Mouse (Mus musculus): Measurements from ENCODE around the gene Evi2b. TPM values are rescaled to one million over a fixed set of nuclear protein-coding genes. Genes with fewer than 3 reads are reported as not detected.

The Evi2b gene
- polyA plus RNA-seq, 1 experiment = 56.7 TPM

DNA sequence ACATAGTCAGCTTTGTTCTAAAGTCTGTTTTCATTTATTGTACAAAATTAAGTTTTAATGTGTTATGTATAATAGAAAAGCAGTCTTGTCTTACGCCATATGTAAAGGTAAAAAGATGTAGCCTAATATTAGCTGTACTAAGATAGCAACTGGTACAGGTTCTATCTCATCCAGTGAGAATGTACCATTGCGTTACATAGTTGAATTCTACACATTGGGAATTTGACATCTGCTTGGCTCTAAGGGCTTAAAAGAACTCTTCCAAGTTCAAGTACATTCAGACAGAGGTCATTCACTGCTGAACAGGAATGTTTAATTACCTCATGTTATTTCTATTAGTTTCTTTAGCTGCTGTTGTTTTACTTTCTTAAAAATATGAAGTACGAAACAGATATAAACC lies 3.0 kb upstream of the Evi2b start:
- Histone ChIP-seq H3K4me1 (ENCODE audit: control insufficient read depth, insufficient read depth, insufficient read length) (peaks cover 9% of the 10 kb centered on the region; the same call in 1 of the 2 replicates), H3K27ac (ENCODE audit: insufficient read depth, low read length) (peak overlapping the region; percentile 86), H3K27me3 (ENCODE audit: control insufficient read depth, insufficient read depth, low read length) (no peaks in the 10 kb centered on the region), H3K4me3 (ENCODE audit: extremely low read depth, insufficient read depth, insufficient read length) (no peak overlapping the region), H3K36me3 (ENCODE audit: control insufficient read depth, insufficient read depth, low read length) (no peaks in the 10 kb centered on the region)
- no peak for DNase-seq (ENCODE audit: low read depth in 1 of 2, low spot score in 2 of 2)
- TF ChIP-seq POLR2A (IDR thresholded peaks at IDR 0.05; ENCODE audit: low read depth, low read length) (no peak), CTCF (IDR thresholded peaks at IDR 0.05; ENCODE audit: extremely low read depth, insufficient read depth, insufficient read length, insufficient replicate concordance) (no peak)
- 74% methylated on average over 3 of the region's 3 CpGs for WGBS

DNA sequence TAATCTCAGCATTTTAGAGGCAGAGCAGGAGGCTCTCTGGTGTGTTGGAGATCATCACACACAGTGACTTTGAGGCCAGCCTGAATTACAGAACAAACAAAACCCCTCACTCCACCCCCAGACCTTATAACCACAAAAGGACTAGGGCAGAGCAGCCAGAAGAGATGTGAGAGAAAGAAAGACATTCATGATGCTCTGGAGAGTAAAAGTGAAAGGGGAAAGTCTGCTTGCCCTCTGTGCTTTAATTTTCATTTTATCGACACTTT lies 681 bp upstream of the Evi2b start:
- peak overlapping the region; percentile 36; the same call in 1 of the 2 replicates for H3K4me3 ChIP-seq (ENCODE audit: extremely low read depth, insufficient read depth, insufficient read length)
- H3K27ac ChIP-seq (ENCODE audit: insufficient read depth, low read length) = peak overlapping the region; percentile 91
- TF ChIP-seq CTCF (IDR thresholded peaks at IDR 0.05; ENCODE audit: extremely low read depth, insufficient read depth, insufficient read length, insufficient replicate concordance) (no peak), POLR2A (IDR thresholded peaks at IDR 0.05; ENCODE audit: low read depth, low read length) (no peak)
- WGBS = 6% methylated on average over 1 of the region's 1 CpGs
- no peak for DNase-seq (ENCODE audit: low read depth in 1 of 2, low spot score in 2 of 2)
- H3K27me3 ChIP-seq (ENCODE audit: control insufficient read depth, insufficient read depth, low read length) = no peaks in the 10 kb centered on the region
- peaks cover 13% of the 10 kb centered on the region; the same call in 1 of the 2 replicates for H3K4me1 ChIP-seq (ENCODE audit: control insufficient read depth, insufficient read depth, insufficient read length)
- H3K36me3 ChIP-seq (ENCODE audit: control insufficient read depth, insufficient read depth, low read length) = peaks cover 1% of the 10 kb centered on the region

- Histone ChIP-seq H3K27me3 (ENCODE audit: control insufficient read depth, insufficient read depth, low read length) (no peaks in the 10 kb centered on the region), H3K27ac (ENCODE audit: insufficient read depth, low read length) (peak overlapping the region; percentile 53; the same call in 1 of the 2 replicates), H3K4me3 (ENCODE audit: extremely low read depth, insufficient read depth, insufficient read length) (peak overlapping the region; percentile 66)
Measured at GRCm38 (mm10) chr11:79522944-79523343, 618 bp downstream of the Evi2b start.

DNA sequence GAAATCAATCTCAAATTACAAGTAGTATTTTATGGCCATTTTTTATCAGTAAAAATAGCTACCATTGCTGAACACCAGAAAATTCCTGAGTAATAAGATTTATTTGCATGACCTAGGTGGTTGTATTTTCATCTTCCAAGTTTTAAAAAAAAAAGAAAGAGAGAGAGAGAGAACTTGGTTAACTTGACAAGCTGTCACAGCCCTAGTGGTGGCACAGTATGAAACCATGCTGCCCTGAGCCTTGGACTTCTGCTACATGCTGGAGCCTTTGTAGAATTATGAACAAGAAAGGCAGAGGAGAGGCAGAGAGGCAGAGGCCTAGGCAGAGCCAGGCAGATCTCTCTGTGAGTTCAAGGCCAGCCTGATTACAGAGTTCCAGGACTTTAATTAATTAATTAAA lies 1.6 kb downstream of the Evi2b start:
- DNase-seq (ENCODE audit: low read depth in 1 of 2, low spot score in 2 of 2) = peak in 1 of 2 experiments; percentile 23
- no peak for TF ChIP-seq POLR2A (IDR thresholded peaks at IDR 0.05; ENCODE audit: low read depth, low read length)
- no peak for TF ChIP-seq CTCF (IDR thresholded peaks at IDR 0.05; ENCODE audit: extremely low read depth, insufficient read depth, insufficient read length, insufficient replicate concordance)
- peak overlapping the region; percentile 77 for H3K27ac ChIP-seq (ENCODE audit: insufficient read depth, low read length)
- H3K36me3 ChIP-seq (ENCODE audit: control insufficient read depth, insufficient read depth, low read length) = peaks cover 1% of the 10 kb centered on the region
- H3K4me1 ChIP-seq (ENCODE audit: control insufficient read depth, insufficient read depth, insufficient read length) = peaks cover 6% of the 10 kb centered on the region; the same call in 1 of the 2 replicates
- no peaks in the 10 kb centered on the region for H3K27me3 ChIP-seq (ENCODE audit: control insufficient read depth, insufficient read depth, low read length)
- H3K4me3 ChIP-seq (ENCODE audit: extremely low read depth, insufficient read depth, insufficient read length) = peak overlapping the region; percentile 53

More at GRCm38 (mm10) chr11:79522944-79523343, 618 bp downstream of the Evi2b start:
- WGBS = 22% methylated on average over 1 of the region's 1 CpGs
- TF ChIP-seq CTCF (IDR thresholded peaks at IDR 0.05; ENCODE audit: extremely low read depth, insufficient read depth, insufficient read length, insufficient replicate concordance) = no peak
- no peak for TF ChIP-seq POLR2A (IDR thresholded peaks at IDR 0.05; ENCODE audit: low read depth, low read length)
- DNase-seq (ENCODE audit: low read depth in 1 of 2, low spot score in 2 of 2) = no peak
- H3K4me1 ChIP-seq (ENCODE audit: control insufficient read depth, insufficient read depth, insufficient read length) = peaks cover 13% of the 10 kb centered on the region; the same call in 1 of the 2 replicates
- H3K36me3 ChIP-seq (ENCODE audit: control insufficient read depth, insufficient read depth, low read length) = peaks cover 1% of the 10 kb centered on the region

- peaks cover 8% of the 10 kb centered on the region; the same call in 1 of the 2 replicates for H3K4me1 ChIP-seq (ENCODE audit: control insufficient read depth, insufficient read depth, insufficient read length)
- peak overlapping the region; percentile 66 for H3K27ac ChIP-seq (ENCODE audit: insufficient read depth, low read length)
- H3K27me3 ChIP-seq (ENCODE audit: control insufficient read depth, insufficient read depth, low read length) = no peaks in the 10 kb centered on the region
- peaks cover 7% of the 10 kb centered on the region for H3K36me3 ChIP-seq (ENCODE audit: control insufficient read depth, insufficient read depth, low read length)
- no peak for TF ChIP-seq CTCF (IDR thresholded peaks at IDR 0.05; ENCODE audit: extremely low read depth, insufficient read depth, insufficient read length, insufficient replicate concordance)
- no peak for TF ChIP-seq POLR2A (IDR thresholded peaks at IDR 0.05; ENCODE audit: low read depth, low read length)
- H3K4me3 ChIP-seq (ENCODE audit: extremely low read depth, insufficient read depth, insufficient read length) = no peak overlapping the region
- DNase-seq (ENCODE audit: low read depth in 1 of 2, low spot score in 2 of 2) = no peak
Measured at GRCm38 (mm10) chr11:79520772-79521171, 2.8 kb downstream of the Evi2b start.

DNA sequence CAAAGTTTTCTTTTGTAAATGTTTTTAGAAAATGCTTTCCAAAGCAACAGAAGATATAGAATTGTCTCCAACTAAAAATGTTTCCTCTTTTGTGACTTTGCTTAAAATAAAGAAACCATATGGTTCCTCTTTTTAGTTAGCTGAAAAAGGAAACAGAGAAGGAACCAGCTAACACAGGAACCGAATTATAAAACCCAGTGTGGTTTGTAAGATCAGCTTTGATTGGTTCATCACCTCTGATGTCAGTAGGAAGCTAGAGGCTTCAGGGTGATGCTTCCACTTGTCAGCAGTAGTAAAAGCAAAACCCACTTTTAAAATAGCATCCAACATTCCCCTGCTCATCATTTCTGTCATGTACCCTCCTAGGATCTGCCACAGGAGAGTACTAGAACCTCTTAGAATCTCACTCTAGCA lies 3.7 kb downstream of the Evi2b start:
- TF ChIP-seq POLR2A (IDR thresholded peaks at IDR 0.05; ENCODE audit: low read depth, low read length) = peak; percentile 10; the same call in 1 of the 2 replicates
- TF ChIP-seq CTCF (IDR thresholded peaks at IDR 0.05; ENCODE audit: extremely low read depth, insufficient read depth, insufficient read length, insufficient replicate concordance) = no peak
- Histone ChIP-seq H3K27me3 (ENCODE audit: control insufficient read depth, insufficient read depth, low read length) (no peaks in the 10 kb centered on the region), H3K4me1 (ENCODE audit: control insufficient read depth, insufficient read depth, insufficient read length) (peaks cover 8% of the 10 kb centered on the region; the same call in 1 of the 2 replicates), H3K36me3 (ENCODE audit: control insufficient read depth, insufficient read depth, low read length) (peaks cover 15% of the 10 kb centered on the region), H3K27ac (ENCODE audit: insufficient read depth, low read length) (peak overlapping the region; percentile 78; the same call in 1 of the 2 replicates), H3K4me3 (ENCODE audit: extremely low read depth, insufficient read depth, insufficient read length) (no peak overlapping the region)
- WGBS = 5% methylated on average over 1 of the region's 1 CpGs
- peak; percentile 33 to 91 for DNase-seq (ENCODE audit: low read depth in 1 of 2, low spot score in 2 of 2)

DNA sequence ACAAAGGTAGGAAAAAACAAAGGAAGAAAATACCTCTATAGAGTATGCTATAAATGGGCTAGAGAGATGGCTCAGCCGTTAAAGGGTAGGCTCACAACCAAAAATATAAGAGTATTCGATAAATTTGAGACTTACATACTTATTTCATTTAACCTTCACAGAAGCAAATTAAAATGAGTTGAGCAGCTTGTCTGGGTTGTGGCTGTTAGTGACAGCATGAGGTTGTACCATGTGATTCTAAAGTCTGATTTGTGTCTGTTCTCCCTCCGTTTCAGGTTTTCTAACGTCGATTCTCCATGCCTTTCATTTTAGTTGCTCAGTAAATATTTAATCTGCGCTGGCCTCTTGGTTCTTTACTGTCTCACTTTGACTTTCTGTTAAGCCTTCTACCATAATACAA lies 4.3 kb downstream of the Evi2b start:
- Histone ChIP-seq H3K36me3 (ENCODE audit: control insufficient read depth, insufficient read depth, low read length) (peaks cover 17% of the 10 kb centered on the region), H3K27me3 (ENCODE audit: control insufficient read depth, insufficient read depth, low read length) (no peaks in the 10 kb centered on the region), H3K27ac (ENCODE audit: insufficient read depth, low read length) (peak overlapping the region; percentile 65; the same call in 1 of the 2 replicates), H3K4me1 (ENCODE audit: control insufficient read depth, insufficient read depth, insufficient read length) (peaks cover 6% of the 10 kb centered on the region; the same call in 1 of the 2 replicates), H3K4me3 (ENCODE audit: extremely low read depth, insufficient read depth, insufficient read length) (peak overlapping the region; percentile 29; the same call in 1 of the 2 replicates)
- DNase-seq (ENCODE audit: low read depth in 1 of 2, low spot score in 2 of 2) = no peak
- 38% methylated on average over 6 of the region's 6 CpGs for WGBS
- no peak for TF ChIP-seq POLR2A (IDR thresholded peaks at IDR 0.05; ENCODE audit: low read depth, low read length)
- TF ChIP-seq CTCF (IDR thresholded peaks at IDR 0.05; ENCODE audit: extremely low read depth, insufficient read depth, insufficient read length, insufficient replicate concordance) = no peak
